Mouse (Mus musculus) cerebellum, adult 2 months (tissue): ENCODE results near the gene Cnn2.

ENCODE experiments used
- CTCF ChIP-seq: fragments of 200-500 bp; IDR thresholded peaks from 2 replicates; pipeline ENCODE4 v1.5.1; 2011; ENCODE audit warnings: low read depth, mild to moderate bottlenecking, control low read depth, low read length, moderate library complexity, borderline replicate concordance; ENCODE audit not compliant: insufficient read depth
- POLR2A ChIP-seq: fragments of 200-500 bp; IDR thresholded peaks from 2 replicates; pipeline ENCODE4 v1.6.1; 2011; ENCODE audit warnings: low read length, control low read depth, borderline replicate concordance; ENCODE audit not compliant: insufficient read depth

- TF ChIP-seq CTCF: no peak
- no peak for TF ChIP-seq POLR2A
Measured at GRCm38 (mm10) chr10:79991099-79991498, 2.7 kb downstream of the Cnn2 start.
